Mouse (Mus musculus) liver, embryonic 14.5 days (tissue): ENCODE data around the gene Lsm3. TPM values are rescaled to one million over a fixed set of nuclear protein-coding genes. Genes with fewer than 3 reads are reported as not detected.
A peak's percentile ranks its signal among the peaks of the same experiment; 100 is the strongest.

Experiments
- ATAC-seq: fragments of 200-750 bp; cut with Nextera tagmentation; 2 replicates; pipeline ENCODE4 v1.8.0; 2017; ENCODE audit warnings: moderate number of reproducible peaks, mild to moderate bottlenecking, moderate library complexity; ENCODE audit not compliant: insufficient read depth
- DNase-seq, 3 experiments: peaks; one replicate each; pipeline ENCODE4 v3.0.0-alpha.2; 2012 to 2013; ENCODE audit warnings: low read depth in 3 of 3, low spot score in 3 of 3
- H3K27ac ChIP-seq: fragments of 300-500 bp; sonication (generic); 2 replicates; pipeline ENCODE4 v1.5.1; 2014; ENCODE audit warnings: moderate library complexity, mild to moderate bottlenecking, control low read depth, inconsistent platforms
- H3K27me3 ChIP-seq: fragments of 300-500 bp; sonication (generic); 2 replicates; pipeline ENCODE4 v1.6.1; 2014; ENCODE audit warnings: mild to moderate bottlenecking, low read length, moderate library complexity; ENCODE audit not compliant: control insufficient read depth, insufficient read depth
- H3K36me3 ChIP-seq: fragments of 300-500 bp; sonication (generic); replicated peaks from 2 replicates; pipeline ENCODE4 v1.6.1; 2014; ENCODE audit warnings: low read depth; ENCODE audit not compliant: control insufficient read depth, insufficient read depth
- H3K4me1 ChIP-seq, 2 experiments: fragments of 200-500 bp in 1 of 2; fragments of 300-500 bp in 1 of 2; sonication (generic) in 1 of 2; replicated peaks; 2 replicates each; pipeline ENCODE4 v1.6.1; 2012 to 2014; ENCODE audit warnings: antibody characterized with exemption in 1 of 2, inconsistent platforms in 1 of 2, low read length in 1 of 2; ENCODE audit not compliant: control insufficient read depth in 2 of 2, insufficient read depth in 2 of 2
- H3K4me2 ChIP-seq: fragments of 300-500 bp; sonication (generic); 2 replicates; pipeline ENCODE4 v1.6.1; 2014; ENCODE audit warnings: low read depth, mild to moderate bottlenecking, control low read depth, moderate library complexity
- H3K4me3 ChIP-seq, 2 experiments: fragments of 200-500 bp in 1 of 2; fragments of 300-500 bp in 1 of 2; sonication (generic) in 1 of 2; 2 replicates each; pipeline ENCODE4 v1.5.1; 2012 to 2014; ENCODE audit warnings: low read depth in 2 of 2, low read length in 2 of 2, mild to moderate bottlenecking in 2 of 2, control low read depth in 1 of 2, inconsistent platforms in 1 of 2, moderate library complexity in 1 of 2; ENCODE audit not compliant: insufficient read depth in 1 of 2
- H3K9ac ChIP-seq: fragments of 300-500 bp; sonication (generic); replicated peaks from 2 replicates; pipeline ENCODE4 v1.6.1; 2014; ENCODE audit warnings: mild to moderate bottlenecking, control low read depth, moderate library complexity
- H3K9me3 ChIP-seq: fragments of 300-500 bp; sonication (generic); 2 replicates; pipeline ENCODE4 v1.6.1; 2016; ENCODE audit warnings: low read length, mixed read lengths; ENCODE audit not compliant: control insufficient read depth
- CTCF ChIP-seq: IDR thresholded peaks from 2 replicates; pipeline ENCODE4 v1.5.1; 2016; ENCODE audit warnings: antibody characterized with exemption, low read depth, control low read depth
- EP300 ChIP-seq: IDR thresholded peaks from 2 replicates; pipeline ENCODE4 v1.6.1; 2016; ENCODE audit warnings: antibody characterized with exemption, low read depth
- WGBS: fragments of 180-500 bp; shearing (Covaris S2); extraction: QIAGEN DNeasy Blood & Tissue Kit; methylation state at CpG from one replicate; pipeline ENCODE4 v1.1.7; 2014; ENCODE audit not compliant: insufficient replicate concordance; 5-methylcytosine and 5-hydroxymethylcytosine counted together
- polyA plus RNA-seq, 2 experiments: library from polyadenylated mRNA; depleted of rRNA in 1 of 2; stranded (reverse) in 1 of 2; unstranded in 1 of 2; fragments of >200 nt; fragmentation: Nextera tagmentation in 1 of 2; extraction: Ambion mirVana in 1 of 2; gene quantifications; 2 replicates each; pipeline versions ENCODE4 v1.2.1 to v1.2.3; 2012 to 2014

Lsm3 gene
- polyA plus RNA-seq, 2 experiments = 84.8 to 171 TPM

DNA sequence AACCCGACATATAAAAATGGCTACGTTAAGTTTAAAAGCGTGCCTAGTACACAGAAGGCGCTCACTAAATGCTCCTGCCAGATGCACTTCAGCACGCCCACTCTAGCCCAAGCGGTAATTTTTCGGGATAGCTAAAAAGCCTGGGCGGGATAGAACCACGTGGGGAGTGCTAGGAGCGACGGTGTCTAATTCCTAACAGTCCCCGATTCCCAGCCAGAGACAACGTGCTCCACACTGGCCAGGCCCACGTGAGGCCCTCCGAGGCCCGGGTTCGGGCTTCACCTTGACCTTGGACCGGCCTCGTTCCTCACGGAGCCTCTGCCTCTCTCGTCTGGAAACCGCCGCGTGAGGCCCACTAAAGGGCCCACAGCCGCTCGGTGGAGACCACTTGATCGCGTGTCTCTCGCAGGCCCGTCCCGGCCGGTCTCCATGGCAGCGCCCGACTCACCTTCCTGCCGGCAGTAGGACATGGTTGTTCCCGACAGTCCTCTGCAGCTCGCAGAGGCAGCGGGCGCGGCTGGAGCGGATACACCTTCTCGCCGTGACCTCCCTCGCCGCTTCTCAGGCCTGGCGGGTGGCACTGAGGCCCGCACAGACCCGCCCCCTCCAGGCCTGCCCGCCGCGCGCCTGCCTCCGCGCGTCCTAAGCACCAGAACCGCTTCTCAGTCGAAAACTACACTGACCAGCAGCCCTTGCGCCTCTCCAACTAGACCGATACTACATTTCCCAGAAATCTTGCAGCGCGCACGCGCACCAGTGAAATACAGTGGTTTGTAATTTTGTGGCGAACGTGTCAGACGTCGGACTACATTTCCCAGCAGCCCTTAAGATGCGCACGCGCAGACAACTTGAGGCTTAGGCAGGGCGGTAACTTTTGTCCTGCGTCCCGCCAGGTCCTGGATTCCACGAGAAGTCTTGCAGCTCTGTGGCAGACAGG lies 42.6 kb upstream of the Lsm3 start, which contains the start of the genes Chchd4 and Tmem43:
Gene Chchd4, minus strand, starts transcription at position 679 of the 937 bp plus-strand sequence.
Gene Tmem43, plus strand, starts transcription at position 836 of the 937 bp plus-strand sequence.
- peak; percentile 99 for DNase-seq
- Histone ChIP-seq H3K9ac (peak within 1 kb of the TSS; percentile 69), H3K4me2 (peak within 1 kb of the TSS; percentile 81), H3K27ac (peak within 1 kb of the TSS; percentile 21), H3K4me3 (peak within 1 kb of the TSS; percentile 76 to 87), H3K9me3 (no peaks in the 10 kb centered on the region), H3K4me1 (peaks cover 3 to 17% of the 10 kb centered on the region in 2 experiments; a peak in 3 of 4 replicates), H3K36me3 (no peaks in the 10 kb centered on the region), H3K27me3 (no peaks in the 10 kb centered on the region)
- peak; percentile 98 for ATAC-seq
- TF ChIP-seq CTCF (0 out of 2 replicates have a peak, but pooled peaks have one; percentile 2), EP300 (no peak)
- under 1% methylated on average over 74 of the region's 74 CpGs for WGBS

DNA sequence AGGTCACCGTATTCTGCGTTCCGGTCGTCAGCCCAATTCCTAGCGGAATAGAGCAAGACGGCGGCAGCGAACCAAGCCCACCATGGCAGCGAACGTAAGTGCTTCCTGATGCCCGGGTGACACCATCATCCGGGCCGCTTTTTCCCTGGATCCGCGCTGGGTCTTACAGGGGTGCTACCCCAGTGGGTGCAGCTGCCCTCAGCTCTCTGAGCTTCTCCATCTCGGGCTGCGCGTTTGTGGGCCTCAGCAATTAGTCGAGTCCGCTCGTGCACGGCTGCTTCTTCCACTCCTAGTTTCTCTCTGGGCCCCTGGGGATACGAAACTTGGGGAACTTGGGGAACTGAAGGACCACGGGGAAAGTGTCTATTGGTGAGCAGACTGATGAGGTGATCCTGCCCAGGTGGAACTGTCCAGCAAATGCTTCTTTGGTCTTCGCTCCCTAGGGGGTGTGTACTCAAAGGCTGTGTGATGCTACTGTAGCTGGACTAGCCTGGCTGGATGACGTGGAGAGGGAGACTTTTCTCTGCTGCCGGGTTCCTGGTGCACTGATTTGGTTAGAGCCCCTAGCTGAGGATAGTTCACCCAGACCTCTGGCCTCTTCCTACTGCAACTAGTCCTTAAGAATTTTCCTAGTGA lies 41.8 kb upstream of the Lsm3 start:
- Histone ChIP-seq H3K9ac (peak overlapping the region; percentile 53), H3K9me3 (no peaks in the 10 kb centered on the region), H3K27ac (no peak overlapping the region), H3K36me3 (peaks cover 6% of the 10 kb centered on the region; the same call in 1 of the 2 replicates), H3K4me2 (peak overlapping the region; percentile 81), H3K27me3 (no peaks in the 10 kb centered on the region), H3K4me3 (peak overlapping the region; percentile 76 to 87), H3K4me1 (peaks cover 3 to 17% of the 10 kb centered on the region in 2 experiments; a peak in 3 of 4 replicates)
- ATAC-seq = peak; percentile 24
- under 1% methylated on average over 27 of the region's 27 CpGs for WGBS
- no peak for TF ChIP-seq CTCF
- TF ChIP-seq EP300 = no peak
- peak in 2 of 3 experiments; percentile 17 to 24 for DNase-seq

- no peaks in the 10 kb centered on the region for H3K27me3 ChIP-seq
- TF ChIP-seq EP300 = no peak
- TF ChIP-seq CTCF = no peak
- 63% methylated on average over 9 of the region's 9 CpGs for WGBS
- peak overlapping the region; percentile 81 for H3K4me2 ChIP-seq
- peak overlapping the region; percentile 53 for H3K9ac ChIP-seq
- H3K4me1 ChIP-seq = peaks cover 3 to 17% of the 10 kb centered on the region in 2 experiments; a peak in 3 of 4 replicates
- no peak for ATAC-seq
- H3K27ac ChIP-seq = no peak overlapping the region
- H3K9me3 ChIP-seq = no peaks in the 10 kb centered on the region
- no peak for DNase-seq
- peaks cover 9% of the 10 kb centered on the region for H3K36me3 ChIP-seq
- peak overlapping the region; percentile 76 to 87 for H3K4me3 ChIP-seq
These were observed 41.1 kb upstream of the Lsm3 start for GRCm38 (mm10) chr6:91474441-91475190.

- DNase-seq (no peak), ATAC-seq (no peak)
- Histone ChIP-seq H3K4me3 (no peak overlapping the region), H3K27me3 (no peaks in the 10 kb centered on the region), H3K9ac (no peak overlapping the region), H3K4me1 (peaks cover 3 to 16% of the 10 kb centered on the region in 2 experiments; a peak in 3 of 4 replicates), H3K9me3 (no peaks in the 10 kb centered on the region), H3K27ac (no peak overlapping the region), H3K4me2 (no peak overlapping the region), H3K36me3 (peaks cover 9% of the 10 kb centered on the region)
- TF ChIP-seq CTCF (no peak), EP300 (no peak)
- 85% methylated on average over 2 of the region's 2 CpGs for WGBS
These were observed 39.2 kb upstream of the Lsm3 start for GRCm38 (mm10) chr6:91476541-91476940.
